ENCODE assay signal across 12 mouse cellular contexts in the genomic region with DNA sequence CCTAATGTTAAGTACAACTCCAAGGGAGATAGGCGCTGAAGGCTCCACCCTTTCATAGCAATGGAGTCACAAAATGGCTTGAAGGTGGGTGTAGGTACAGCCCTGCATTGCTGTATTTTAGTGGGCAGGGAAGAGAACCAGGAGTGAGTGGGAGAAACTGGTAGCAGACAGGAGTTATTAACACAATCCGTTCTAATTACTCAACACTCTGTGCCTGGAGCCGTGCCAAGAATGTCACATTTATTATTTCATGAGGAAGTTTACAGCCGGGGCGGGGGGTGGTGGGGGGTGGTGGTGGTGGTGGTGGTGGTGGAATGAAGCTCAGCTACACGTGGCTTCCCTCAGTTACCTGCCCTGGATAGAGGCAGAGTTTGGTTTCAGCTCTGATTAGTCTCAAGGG.
A peak's percentile ranks its signal among the peaks of the same experiment; 100 is the strongest.
DNase-seq lines count a peak whose midpoint lies in the region; ATAC-seq and TF ChIP-seq lines count a peak whose summit lies in the region.
"Had no signal": no experiment of that assay in that cellular context is flagged by ENCODE, and none has a peak within 500 bp of the region (broad histone marks: within the 10 kb centered on the region; RNA-seq: fewer than 3 reads in every experiment).

No protein-coding gene starts in this region.

- DNase-seq in kidney, postnatal 10 days = peak; percentile 36
- DNase-seq in kidney, adult 8-10 months = no peak
- peak; percentile 50 for DNase-seq in Muller cell, postnatal 12 days (ENCODE audit: inconsistent ontology term)
- peak; percentile 32 to 50 for DNase-seq in layer of hippocampus, postnatal 36 days
- no peak for DNase-seq in urinary bladder, postnatal 10 days (ENCODE audit: low spot score)
- no peak for DNase-seq in thymus, adult 2 months
- DNase-seq: adrenal gland, adult 8-10 months; cerebellum, postnatal 36 days had no signal

- H3K4me2 ChIP-seq in liver, embryonic 12.5 days = no peak overlapping the region
- H3K4me2 ChIP-seq: neural tube, embryonic 12.5 days had no signal

- H3K4me3 ChIP-seq in thymus, adult 2 months (ENCODE audit: control insufficient read depth, insufficient read depth, low read length) = no peak overlapping the region
- H3K4me3 ChIP-seq in liver, embryonic 12.5 days = no peak overlapping the region
- H3K4me3 ChIP-seq: neural tube, embryonic 12.5 days had no signal

- H3K27me3 ChIP-seq in thymus, adult 2 months (ENCODE audit: control insufficient read depth, insufficient read depth, low read length) = no peaks in the 10 kb centered on the region
- no peaks in the 10 kb centered on the region for H3K27me3 ChIP-seq in liver, embryonic 12.5 days (replicated peaks)
- H3K27me3 ChIP-seq: neural tube, embryonic 12.5 days had no signal

- 19% methylated on average over 6 of the region's 6 CpGs for WGBS in thymus, adult 2 months
- 58% methylated on average over 6 of the region's 6 CpGs for WGBS in liver, embryonic 12.5 days (ENCODE audit: insufficient replicate concordance)

- no peaks in the 10 kb centered on the region for H3K4me1 ChIP-seq in thymus, adult 2 months (replicated peaks; ENCODE audit: control insufficient read depth, insufficient read depth, low read length)
- no peaks in the 10 kb centered on the region for H3K4me1 ChIP-seq in liver, embryonic 12.5 days
- H3K4me1 ChIP-seq: neural tube, embryonic 12.5 days had no signal

- no peak overlapping the region for H3K27ac ChIP-seq in thymus, adult 2 months (ENCODE audit: control insufficient read depth, insufficient read depth, low read length)
- H3K27ac ChIP-seq in liver, embryonic 12.5 days = no peak overlapping the region
- H3K27ac ChIP-seq: macrophage; neural tube, embryonic 12.5 days had no signal

- TF ChIP-seq POLR2A in thymus, adult 2 months (IDR thresholded peaks at IDR 0.05; ENCODE audit: control insufficient read depth, extremely low read depth, insufficient read depth, low read length, poor library complexity) = no peak

- no peaks in the 10 kb centered on the region for H3K36me3 ChIP-seq in thymus, adult 2 months (ENCODE audit: control insufficient read depth, insufficient read depth, low read length)
- H3K36me3 ChIP-seq in liver, embryonic 12.5 days = no peaks in the 10 kb centered on the region
- H3K36me3 ChIP-seq: neural tube, embryonic 12.5 days had no signal

- TF ChIP-seq CTCF in thymus, adult 2 months (IDR thresholded peaks at IDR 0.05; ENCODE audit: borderline replicate concordance, control insufficient read depth, extremely low read depth, insufficient read depth, low read length, poor library complexity) = no peak

- no peak overlapping the region for H3K9ac ChIP-seq in liver, embryonic 12.5 days
- H3K9ac ChIP-seq: neural tube, embryonic 12.5 days had no signal

- H3K9me3 ChIP-seq in liver, embryonic 12.5 days (replicated peaks) = no peaks in the 10 kb centered on the region
- H3K9me3 ChIP-seq: neural tube, embryonic 12.5 days had no signal

- ATAC-seq in common myeloid progenitor, adult 5-6 weeks (replicated peaks; ENCODE audit: low read depth, poor library complexity, severe bottlenecking) = 0 out of 2 replicates have a peak, but pooled peaks have one; percentile 22
- no peak for ATAC-seq in liver, embryonic 12.5 days

Comparison
In these comparisons a context has a peak if more than half of its experiments do, and no peak if none do; other contexts are left out.
1. DNase-seq: peak in kidney, postnatal 10 days (single experiment), Muller cell, postnatal 12 days (single experiment) and layer of hippocampus, postnatal 36 days (2 of 2); none in kidney, adult 8-10 months (0 of 2), urinary bladder, postnatal 10 days (single experiment) and thymus, adult 2 months (single experiment).